Mouse (Mus musculus) brown adipose tissue, adult 24 weeks (tissue): ENCODE measurements around the gene Spag8. TPM values are rescaled to one million over a fixed set of nuclear protein-coding genes. Genes with fewer than 3 reads are reported as not detected.
A peak's percentile ranks its signal among the peaks of the same experiment; 100 is the strongest.

Experiments used
- H3K27ac ChIP-seq: fragments of 200-500 bp; replicated peaks from 2 replicates; pipeline ENCODE4 v1.5.1; 2012; ENCODE audit warnings: low read depth, mild to moderate bottlenecking, low read length
- H3K4me1 ChIP-seq: fragments of 200-500 bp; 2 replicates; pipeline ENCODE4 v1.6.1; 2012; ENCODE audit warnings: low read length, mixed read lengths; ENCODE audit not compliant: control insufficient read depth, insufficient read depth, insufficient read length
- H3K4me3 ChIP-seq: fragments of 200-500 bp; 2 replicates; pipeline ENCODE4 v1.5.1; 2012; ENCODE audit warnings: low read depth, mild to moderate bottlenecking, low read length, moderate library complexity; ENCODE audit not compliant: insufficient read depth
- polyA plus RNA-seq: library from polyadenylated mRNA; stranded (reverse); fragments of >200 nt; gene quantifications from 2 replicates; pipeline ENCODE4 v1.2.4, GENCODE M21; 2012; ENCODE audit not compliant: missing spikeins, insufficient read depth, insufficient read length

Spag8 gene
- not detected in 2 replicates for polyA plus RNA-seq

- Histone ChIP-seq H3K4me3 (0 out of 2 replicates have a peak within 1 kb of the TSS, but pooled peaks have one; percentile 26), H3K27ac (no peak within 1 kb of the TSS), H3K4me1 (no peaks in the 10 kb centered on the region)
Measured at GRCm38 (mm10) chr4:43653161-43654015, at the start of gene Spag8. Gene Spag8, minus strand, starts transcription at chr4:43653594.

DNA sequence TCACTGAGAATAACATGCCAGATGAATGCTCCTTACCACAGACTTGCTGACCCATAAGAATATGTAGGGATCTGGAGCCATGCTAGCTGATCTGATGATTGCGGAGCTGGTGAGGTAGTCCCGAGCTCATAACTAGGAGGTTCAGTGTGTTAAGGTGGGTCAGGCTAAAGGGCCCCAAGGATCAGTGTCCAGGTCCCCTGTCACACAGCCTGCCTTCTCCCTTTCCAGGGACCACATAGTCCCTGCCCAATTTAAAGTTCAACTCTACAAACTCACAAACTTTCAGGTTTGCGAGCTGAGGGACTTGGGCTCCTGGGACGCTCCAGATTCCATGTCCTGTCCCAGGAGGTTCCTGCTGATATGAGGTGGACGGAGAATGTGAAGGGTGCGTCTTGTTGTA lies 47.3 kb upstream of the Spag8 start, which contains the start of gene Olfr70:
TSS of gene Olfr70 (minus strand) at position 101 of the 400 bp plus-strand sequence.
- H3K4me3 ChIP-seq, result no peak within 1 kb of the TSS
- no peak within 1 kb of the TSS for H3K27ac ChIP-seq
- peaks cover 6% of the 10 kb centered on the region for H3K4me1 ChIP-seq

- Histone ChIP-seq H3K4me1 (peaks cover 14% of the 10 kb centered on the region), H3K27ac (no peak overlapping the region), H3K4me3 (no peak overlapping the region)
Measured at GRCm38 (mm10) chr4:43696561-43696960, 43.2 kb upstream of the Spag8 start.

- H3K27ac ChIP-seq, result no peak overlapping the region; the same call in 1 of the 2 replicates
Measured at GRCm38 (mm10) chr4:43695249-43695671, 41.9 kb upstream of the Spag8 start.

GRCm38 (mm10) chr4:43694439-43695248 lies 41.2 kb upstream of the Spag8 start:
- H3K4me3 ChIP-seq, result no peak overlapping the region
- H3K27ac ChIP-seq, result 0 out of 2 replicates have a peak overlapping the region, but pooled peaks have one; percentile 15
- H3K4me1 ChIP-seq, result peaks cover 14% of the 10 kb centered on the region

More at GRCm38 (mm10) chr4:43695249-43695671, 41.9 kb upstream of the Spag8 start:
- Histone ChIP-seq H3K4me1 (peaks cover 14% of the 10 kb centered on the region), H3K4me3 (no peak overlapping the region)

DNA sequence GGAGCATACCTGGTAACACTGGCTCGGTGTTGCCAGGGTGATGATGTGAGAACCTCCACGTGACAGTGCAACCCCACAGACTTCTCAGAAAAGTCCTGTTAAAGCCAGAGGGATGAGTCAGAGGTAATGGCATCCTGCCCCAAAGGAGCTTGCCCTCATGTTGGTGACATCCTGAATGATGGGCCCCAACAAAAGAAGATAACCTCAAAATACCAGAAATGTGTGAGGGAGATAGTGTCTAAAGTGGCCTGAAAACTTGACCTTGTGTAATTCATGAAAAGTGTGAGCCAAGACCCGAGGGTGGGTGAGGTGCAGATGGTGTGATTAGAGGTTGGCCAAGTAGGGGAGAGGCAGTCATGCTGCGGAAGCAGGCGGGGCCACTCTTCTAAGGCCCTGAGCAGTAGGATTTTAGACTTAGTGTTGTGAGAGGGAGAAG lies 40.4 kb upstream of the Spag8 start:
- Histone ChIP-seq H3K27ac (0 out of 2 replicates have a peak overlapping the region, but pooled peaks have one; percentile 21), H3K4me1 (peaks cover 14% of the 10 kb centered on the region), H3K4me3 (no peak overlapping the region)

DNA sequence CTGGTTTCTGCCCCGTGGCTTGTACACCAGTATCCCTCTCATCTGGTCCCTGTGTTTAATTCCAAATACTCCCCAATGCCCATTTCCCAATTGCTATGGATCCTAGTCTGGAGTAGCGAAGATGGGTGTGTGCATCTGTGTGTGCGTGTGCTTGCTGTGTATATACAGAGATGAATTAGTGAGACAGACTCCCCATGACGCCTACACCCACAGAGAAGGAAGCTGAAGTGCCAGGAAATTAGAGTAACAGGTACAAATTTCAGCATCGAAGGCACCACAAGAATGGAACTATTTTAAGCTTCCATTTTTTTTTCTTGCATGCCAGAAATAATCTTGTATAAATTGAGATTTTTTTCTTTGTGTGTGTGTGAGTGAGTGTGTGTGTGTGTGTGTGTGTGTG lies 37.6 kb upstream of the Spag8 start:
- peaks cover 11% of the 10 kb centered on the region for H3K4me1 ChIP-seq
- no peak overlapping the region for H3K4me3 ChIP-seq
- H3K27ac ChIP-seq, result no peak overlapping the region

DNA sequence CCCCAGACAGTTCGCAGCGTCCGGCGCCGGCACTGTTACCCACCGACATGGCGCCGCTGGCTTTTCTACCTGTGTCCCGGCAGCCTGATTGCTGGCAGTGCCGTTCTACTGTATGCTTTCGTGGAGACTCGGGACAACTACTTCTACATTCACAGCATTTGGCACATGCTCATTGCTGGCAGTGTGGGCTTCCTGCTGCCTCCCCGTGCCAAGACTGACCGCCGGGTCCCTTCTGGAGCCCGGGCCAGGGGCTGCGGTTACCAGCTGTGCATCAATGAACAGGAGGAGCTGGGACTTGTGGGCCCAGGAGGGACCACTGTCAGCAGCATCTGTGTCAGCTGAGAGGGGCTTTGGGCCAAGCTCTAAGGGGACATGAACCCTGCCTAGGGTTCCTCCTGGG lies 36.6 kb upstream of the Spag8 start:
- no peak overlapping the region for H3K4me3 ChIP-seq
- peaks cover 5% of the 10 kb centered on the region; the same call in 1 of the 2 replicates for H3K4me1 ChIP-seq

DNA sequence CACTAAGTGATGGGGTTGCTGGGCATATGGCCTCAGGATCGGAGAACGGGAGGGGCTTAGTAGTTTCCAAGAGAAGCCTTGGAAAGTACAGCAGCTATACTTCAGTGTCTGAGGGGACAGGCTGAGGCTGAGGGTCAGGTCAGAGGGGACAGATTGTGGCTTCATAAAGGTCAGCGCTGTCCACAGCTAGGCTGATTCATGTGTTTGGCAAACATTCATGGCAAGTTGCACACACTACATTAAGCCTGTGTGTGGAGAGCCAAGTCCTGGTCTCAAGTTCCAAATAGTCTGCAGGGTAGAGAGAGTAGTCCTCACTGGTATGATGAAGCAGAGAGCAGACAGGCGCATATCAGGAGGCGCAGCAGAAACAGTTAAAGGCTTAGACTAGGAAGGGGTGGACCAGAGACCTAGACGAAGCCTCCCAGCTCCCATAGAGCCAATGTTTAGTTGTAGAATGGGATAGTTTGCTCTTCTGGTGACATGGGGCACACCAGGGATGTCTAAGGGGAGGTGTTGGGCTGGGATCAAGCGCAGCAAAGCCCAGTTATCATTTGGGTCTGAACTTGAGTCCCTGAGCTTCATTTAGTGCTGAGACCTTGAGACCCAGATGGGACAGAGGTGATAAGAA lies 26.1 kb upstream of the Spag8 start:
- Histone ChIP-seq H3K4me1 (peaks cover 8% of the 10 kb centered on the region), H3K27ac (no peak overlapping the region), H3K4me3 (no peak overlapping the region)

More for the DNA sequence above, 36.6 kb upstream of the Spag8 start:
- H3K27ac ChIP-seq, result no peak overlapping the region

DNA sequence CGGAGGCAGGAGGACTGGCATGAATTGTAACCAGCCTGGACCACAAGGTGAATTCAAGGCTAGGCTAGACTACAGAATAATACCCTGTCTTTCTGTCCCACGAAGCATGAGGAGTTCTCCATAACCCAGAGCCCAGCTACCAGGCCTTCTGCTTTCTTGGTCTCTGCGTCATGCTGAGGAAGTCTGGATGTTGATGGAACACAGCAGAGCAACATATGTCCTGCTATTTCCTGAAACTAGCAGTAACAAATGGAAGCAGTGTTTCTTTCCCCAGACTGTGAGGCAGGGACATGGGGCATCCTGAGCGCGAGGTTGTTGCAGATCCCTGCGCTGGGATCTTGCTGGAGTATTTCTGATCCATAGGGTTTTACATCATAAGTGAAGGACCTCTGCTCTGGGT lies 25.1 kb upstream of the Spag8 start:
- Histone ChIP-seq H3K27ac (no peak overlapping the region), H3K4me3 (no peak overlapping the region), H3K4me1 (peaks cover 8% of the 10 kb centered on the region)

GRCm38 (mm10) chr4:43675608-43676007 lies 22.2 kb upstream of the Spag8 start:
- no peak overlapping the region for H3K4me3 ChIP-seq
- H3K4me1 ChIP-seq, result peaks cover 2% of the 10 kb centered on the region; the same call in 1 of the 2 replicates
- H3K27ac ChIP-seq, result no peak overlapping the region

DNA sequence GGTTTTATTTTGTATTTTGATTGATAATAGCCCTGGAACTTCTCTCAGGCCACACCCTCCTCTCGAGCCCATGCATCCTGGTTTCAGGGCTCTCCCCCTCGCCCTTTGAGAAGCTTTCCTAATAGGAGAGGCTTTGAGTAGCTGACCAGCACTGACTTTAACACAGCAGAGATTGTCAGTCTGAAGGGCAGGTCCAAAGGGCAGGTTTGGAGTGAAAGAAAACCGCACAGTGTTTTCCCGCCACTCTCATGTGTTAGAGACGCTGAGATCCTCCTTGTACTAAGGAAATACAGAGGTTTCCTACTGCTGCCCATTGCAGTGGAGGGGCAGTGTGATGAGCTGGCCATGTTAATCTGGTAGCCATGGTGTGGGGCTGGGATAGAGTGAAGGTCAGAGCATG lies 21.6 kb upstream of the Spag8 start:
- Histone ChIP-seq H3K27ac (no peak overlapping the region), H3K4me1 (no peaks in the 10 kb centered on the region), H3K4me3 (no peak overlapping the region)

DNA sequence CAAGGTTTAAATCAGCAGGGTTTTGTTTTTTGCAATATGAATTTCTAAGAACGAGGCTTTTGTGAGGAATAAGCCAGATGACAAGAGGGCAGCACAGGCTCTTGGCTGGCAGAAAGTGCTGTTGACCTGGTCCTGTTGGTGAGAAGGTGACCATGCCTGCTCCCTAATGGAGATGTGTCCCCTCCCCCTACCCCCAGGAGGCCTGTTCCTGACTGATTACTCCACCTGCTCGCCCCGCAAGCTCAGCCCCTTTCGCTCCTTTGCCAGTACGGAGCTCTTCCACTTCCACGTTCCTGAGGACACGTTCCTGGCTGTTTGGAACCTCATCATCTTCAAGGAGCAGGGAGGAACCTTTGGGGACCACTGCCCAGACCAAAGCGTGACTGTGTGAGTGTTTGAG lies 20.3 kb upstream of the Spag8 start:
- peaks cover 4% of the 10 kb centered on the region; the same call in 1 of the 2 replicates for H3K4me1 ChIP-seq
- no peak overlapping the region for H3K4me3 ChIP-seq
- H3K27ac ChIP-seq, result no peak overlapping the region

GRCm38 (mm10) chr4:43672070-43672469 lies 18.7 kb upstream of the Spag8 start:
- H3K27ac ChIP-seq, result no peak overlapping the region
- H3K4me1 ChIP-seq, result peaks cover 4% of the 10 kb centered on the region; the same call in 1 of the 2 replicates
- H3K4me3 ChIP-seq, result no peak overlapping the region

DNA sequence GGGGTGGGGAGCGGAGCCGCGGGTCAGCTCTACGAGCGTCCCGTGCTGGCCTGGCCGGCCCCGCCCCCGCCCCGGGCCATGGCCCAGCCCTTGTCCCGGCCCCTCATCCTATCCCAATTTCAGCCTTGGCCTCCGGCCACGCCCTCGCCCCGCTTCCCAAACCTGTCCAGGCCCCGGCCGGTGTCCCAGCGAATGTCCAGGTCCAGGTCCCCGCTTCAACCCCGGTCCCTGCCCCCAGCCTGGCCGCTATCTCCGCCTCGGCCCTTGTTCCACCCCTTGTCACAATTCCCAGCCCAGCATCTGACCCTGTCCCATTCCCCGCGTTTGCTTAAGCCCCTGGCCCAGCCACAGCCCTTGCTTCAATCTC lies 16.0 kb upstream of the Spag8 start:
- Histone ChIP-seq H3K4me1 (peaks cover 4% of the 10 kb centered on the region; the same call in 1 of the 2 replicates), H3K27ac (no peak overlapping the region), H3K4me3 (peak overlapping the region; percentile 77)
